Mouse (Mus musculus): Measurements from ENCODE around the gene Cldn12. TPM values are rescaled to one million over a fixed set of nuclear protein-coding genes. Genes with fewer than 3 reads are reported as not detected.

Cldn12 gene
- total RNA-seq, 1 experiment = 42.9 TPM

- H3K4me1 ChIP-seq (ENCODE audit: control insufficient read depth in 2 of 2, insufficient read depth in 2 of 2, low read length in 2 of 2, poor library complexity in 1 of 2) = no peaks in the 10 kb centered on the region
- peaks cover 8% of the 10 kb centered on the region for H3K36me3 ChIP-seq (ENCODE audit: control insufficient read depth, insufficient read depth, low read length, poor library complexity, severe bottlenecking)
- peak within 1 kb of the TSS; percentile 79 to 87 for H3K4me3 ChIP-seq (ENCODE audit: insufficient read depth in 1 of 2, low read depth in 1 of 2, low read length in 2 of 2, poor library complexity in 1 of 2, severe bottlenecking in 1 of 2)
- peak; percentile 48; the same call in 1 of the 2 replicates for TF ChIP-seq ZC3H11A (IDR thresholded peaks at IDR 0.05; ENCODE audit: borderline replicate concordance, low read depth, low read length)
- no peak for TF ChIP-seq MAFK (IDR thresholded peaks at IDR 0.05; ENCODE audit: insufficient read depth, low read depth, low read length)
- TF ChIP-seq HCFC1 (IDR thresholded peaks at IDR 0.05; ENCODE audit: borderline replicate concordance, insufficient read depth, low read length) = peak; percentile 84
- peak; percentile 82 for DNase-seq (ENCODE audit: low read depth, low spot score)
- no peaks in the 10 kb centered on the region for H3K9me3 ChIP-seq (ENCODE audit: control insufficient read depth, insufficient read depth, low read depth, low read length)
- peak within 1 kb of the TSS; percentile 93 for H3K9ac ChIP-seq (ENCODE audit: insufficient read depth, low read depth, low read length, poor library complexity, severe bottlenecking)
- H3K27ac ChIP-seq (ENCODE audit: insufficient read depth, low read depth, low read length, poor library complexity, severe bottlenecking) = peak within 1 kb of the TSS; percentile 71
- in situ Hi-C loops (cut with MboI; ENCODE audit: low sequenced_read_pairs in 2 of 2, unreplicated experiment in 2 of 2) = no loop called here
Observed at GRCm38 (mm10) chr5:5559079-5559740, 44.5 kb upstream of the Cldn12 start, which contains the start of gene Gtpbp10. Gene Gtpbp10 (minus strand): TSS chr5:5559538.

GRCm38 (mm10) chr5:5551110-5551509 is 36.4 kb upstream of the Cldn12 start:
- in situ Hi-C loops (cut with MboI; ENCODE audit: low sequenced_read_pairs in 2 of 2, unreplicated experiment in 2 of 2) = no loop called here
- H3K36me3 ChIP-seq (ENCODE audit: control insufficient read depth, insufficient read depth, low read length, poor library complexity, severe bottlenecking) = peaks cover 16% of the 10 kb centered on the region
- no peak overlapping the region for H3K27ac ChIP-seq (ENCODE audit: insufficient read depth, low read depth, low read length, poor library complexity, severe bottlenecking)
- H3K9me3 ChIP-seq (ENCODE audit: control insufficient read depth, insufficient read depth, low read depth, low read length) = no peaks in the 10 kb centered on the region
- no peak for DNase-seq (ENCODE audit: low read depth, low spot score)
- no peak overlapping the region for H3K9ac ChIP-seq (ENCODE audit: insufficient read depth, low read depth, low read length, poor library complexity, severe bottlenecking)
- H3K4me1 ChIP-seq (ENCODE audit: control insufficient read depth in 2 of 2, insufficient read depth in 2 of 2, low read length in 2 of 2, poor library complexity in 1 of 2) = no peaks in the 10 kb centered on the region
- no peak for TF ChIP-seq MAFK (IDR thresholded peaks at IDR 0.05; ENCODE audit: insufficient read depth, low read depth, low read length)
- TF ChIP-seq CHD2 (IDR thresholded peaks at IDR 0.05; ENCODE audit: low read depth, low read length) = no peak
- no peak for TF ChIP-seq ZNF384 (IDR thresholded peaks at IDR 0.05; ENCODE audit: low read depth, low read length)
- no peak for TF ChIP-seq ZC3H11A (IDR thresholded peaks at IDR 0.05; ENCODE audit: borderline replicate concordance, low read depth, low read length)
- TF ChIP-seq HCFC1 (IDR thresholded peaks at IDR 0.05; ENCODE audit: borderline replicate concordance, insufficient read depth, low read length) = no peak
- no peak overlapping the region for H3K4me3 ChIP-seq (ENCODE audit: insufficient read depth in 1 of 2, low read depth in 1 of 2, low read length in 2 of 2, poor library complexity in 1 of 2, severe bottlenecking in 1 of 2)

- Histone ChIP-seq H3K9me3 (ENCODE audit: control insufficient read depth, insufficient read depth, low read depth, low read length) (no peaks in the 10 kb centered on the region), H3K4me3 (ENCODE audit: insufficient read depth in 1 of 2, low read depth in 1 of 2, low read length in 2 of 2, poor library complexity in 1 of 2, severe bottlenecking in 1 of 2) (no peak overlapping the region), H3K4me1 (ENCODE audit: control insufficient read depth in 2 of 2, insufficient read depth in 2 of 2, low read length in 2 of 2, poor library complexity in 1 of 2) (no peaks in the 10 kb centered on the region), H3K9ac (ENCODE audit: insufficient read depth, low read depth, low read length, poor library complexity, severe bottlenecking) (no peak overlapping the region), H3K36me3 (ENCODE audit: control insufficient read depth, insufficient read depth, low read length, poor library complexity, severe bottlenecking) (peaks cover 23% of the 10 kb centered on the region), H3K27ac (ENCODE audit: insufficient read depth, low read depth, low read length, poor library complexity, severe bottlenecking) (no peak overlapping the region)
- DNase-seq (ENCODE audit: low read depth, low spot score) = no peak
- in situ Hi-C loops (cut with MboI; ENCODE audit: low sequenced_read_pairs in 2 of 2, unreplicated experiment in 2 of 2) = no loop called here
- TF ChIP-seq ZNF384 (IDR thresholded peaks at IDR 0.05; ENCODE audit: low read depth, low read length) = no peak
- TF ChIP-seq CHD2 (IDR thresholded peaks at IDR 0.05; ENCODE audit: low read depth, low read length) = no peak
- TF ChIP-seq HCFC1 (IDR thresholded peaks at IDR 0.05; ENCODE audit: borderline replicate concordance, insufficient read depth, low read length) = no peak
- no peak for TF ChIP-seq MAFK (IDR thresholded peaks at IDR 0.05; ENCODE audit: insufficient read depth, low read depth, low read length)
- TF ChIP-seq ZC3H11A (IDR thresholded peaks at IDR 0.05; ENCODE audit: borderline replicate concordance, low read depth, low read length) = no peak
Observed at GRCm38 (mm10) chr5:5540385-5540784, 25.6 kb upstream of the Cldn12 start.

GRCm38 (mm10) chr5:5539771-5540170 is 25.0 kb upstream of the Cldn12 start:
- in situ Hi-C loops (cut with MboI; ENCODE audit: low sequenced_read_pairs in 2 of 2, unreplicated experiment in 2 of 2) = no loop called here
- no peaks in the 10 kb centered on the region for H3K9me3 ChIP-seq (ENCODE audit: control insufficient read depth, insufficient read depth, low read depth, low read length)
- TF ChIP-seq MAFK (IDR thresholded peaks at IDR 0.05; ENCODE audit: insufficient read depth, low read depth, low read length) (no peak), ZNF384 (IDR thresholded peaks at IDR 0.05; ENCODE audit: low read depth, low read length) (no peak), CHD2 (IDR thresholded peaks at IDR 0.05; ENCODE audit: low read depth, low read length) (no peak), ZC3H11A (IDR thresholded peaks at IDR 0.05; ENCODE audit: borderline replicate concordance, low read depth, low read length) (no peak), HCFC1 (IDR thresholded peaks at IDR 0.05; ENCODE audit: borderline replicate concordance, insufficient read depth, low read length) (no peak)

More at GRCm38 (mm10) chr5:5539771-5540170, 25.0 kb upstream of the Cldn12 start:
- H3K36me3 ChIP-seq (ENCODE audit: control insufficient read depth, insufficient read depth, low read length, poor library complexity, severe bottlenecking) = peaks cover 22% of the 10 kb centered on the region
- DNase-seq (ENCODE audit: low read depth, low spot score) = no peak
- H3K4me3 ChIP-seq (ENCODE audit: insufficient read depth in 1 of 2, low read depth in 1 of 2, low read length in 2 of 2, poor library complexity in 1 of 2, severe bottlenecking in 1 of 2) = no peak overlapping the region
- H3K27ac ChIP-seq (ENCODE audit: insufficient read depth, low read depth, low read length, poor library complexity, severe bottlenecking) = no peak overlapping the region
- no peaks in the 10 kb centered on the region for H3K4me1 ChIP-seq (ENCODE audit: control insufficient read depth in 2 of 2, insufficient read depth in 2 of 2, low read length in 2 of 2, poor library complexity in 1 of 2)
- H3K9ac ChIP-seq (ENCODE audit: insufficient read depth, low read depth, low read length, poor library complexity, severe bottlenecking) = no peak overlapping the region
